Mouse (Mus musculus) lung, adult 18-20 months (tissue): ENCODE measurements around the gene Gng7.
"Not testable (repeated sequence)": the region's sequence is repeated elsewhere in the genome, so short reads cannot be mapped to it uniquely, and the experiment has no call there.

Experiments used
- DNase-seq, 2 experiments: peaks; one replicate each; pipeline ENCODE4 v3.0.0; 2022; ENCODE audit warnings: mixed read lengths in 2 of 2

The Gng7 gene

GRCm38 (mm10) chr10:80994621-80995020 is 20.1 kb downstream of the Gng7 start:
- DNase-seq = no peak

- no peak for DNase-seq
Observed at GRCm38 (mm10) chr10:80993276-80993675, 21.5 kb downstream of the Gng7 start.

DNA sequence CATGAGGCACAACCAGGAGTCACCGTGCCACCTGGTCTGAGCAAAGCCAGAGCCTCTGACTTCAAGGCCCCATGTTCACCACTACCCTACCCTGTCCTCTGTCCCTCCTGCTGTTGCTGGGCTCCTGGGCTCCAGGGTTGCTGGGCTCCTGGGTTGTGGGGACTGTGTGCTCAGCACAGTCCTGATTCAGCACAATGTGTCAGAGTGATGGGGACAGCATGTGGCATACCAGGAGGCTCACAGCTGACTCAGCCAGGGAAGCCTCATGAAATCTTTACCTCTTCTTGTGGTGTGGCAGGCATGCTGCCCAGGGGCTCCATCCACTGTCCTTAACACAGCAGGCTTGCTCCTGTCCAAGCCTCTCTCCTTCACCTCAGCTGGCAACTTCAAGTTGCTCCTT is 22.8 kb downstream of the Gng7 start:
- DNase-seq = no peak

DNA sequence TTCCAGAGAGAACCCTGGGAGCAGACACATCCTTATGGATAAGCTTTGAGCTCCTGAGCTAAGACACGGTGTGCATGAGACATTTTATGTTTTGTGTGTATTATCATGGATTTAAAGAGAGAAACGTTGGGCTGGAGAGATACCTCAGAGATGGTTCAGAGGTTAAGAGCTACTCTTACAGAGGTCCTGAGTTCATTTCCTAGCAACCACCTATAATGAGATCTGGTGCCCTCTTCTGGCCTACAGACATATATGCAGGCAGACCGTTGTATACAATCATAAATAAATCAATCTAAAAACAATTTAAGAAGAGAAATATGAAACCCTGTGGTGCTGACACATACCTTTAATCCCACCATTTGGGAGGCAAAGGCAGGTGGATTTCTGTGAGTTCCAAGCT is 23.7 kb downstream of the Gng7 start:
- no peak for DNase-seq

DNA sequence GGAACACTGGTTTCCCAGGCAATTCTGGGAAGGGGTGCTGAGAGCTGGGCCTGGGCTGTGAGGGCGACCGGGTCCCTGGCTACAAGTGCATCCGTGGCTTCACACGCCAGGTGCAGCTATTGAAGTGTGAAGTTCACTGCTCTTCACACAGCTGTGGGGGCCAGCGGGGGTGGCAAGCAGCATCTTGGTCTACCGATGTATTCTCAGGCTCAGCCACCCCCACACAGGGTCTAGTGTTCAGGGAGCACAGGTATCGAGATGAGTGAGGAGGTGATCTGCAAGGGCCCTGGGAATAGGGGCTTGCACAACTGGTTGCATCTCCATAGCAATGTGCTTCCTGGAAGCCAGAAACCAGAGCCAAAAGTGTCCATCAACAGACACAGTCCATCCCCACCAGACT is 24.3 kb downstream of the Gng7 start:
- DNase-seq = no peak

DNA sequence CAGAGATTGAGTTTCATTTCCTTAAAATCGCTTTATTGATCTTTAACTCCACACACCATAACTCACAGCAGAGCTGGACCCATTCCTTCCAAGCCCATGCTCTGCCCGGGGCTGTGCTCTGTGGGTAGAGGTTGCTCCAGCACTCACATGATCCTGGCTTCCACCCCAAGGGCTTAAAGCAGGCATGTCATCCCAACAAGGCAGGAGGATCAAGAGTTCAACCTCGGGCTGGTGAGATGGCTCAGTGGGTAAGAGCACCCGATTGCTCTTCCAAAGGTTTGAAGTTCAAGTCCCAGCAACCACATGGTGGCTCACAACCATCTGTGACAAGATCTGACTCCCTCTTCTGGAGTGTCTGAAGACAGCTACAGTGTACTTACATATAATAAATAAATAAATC is 24.9 kb downstream of the Gng7 start:
- not testable (repeated sequence) for DNase-seq

DNA sequence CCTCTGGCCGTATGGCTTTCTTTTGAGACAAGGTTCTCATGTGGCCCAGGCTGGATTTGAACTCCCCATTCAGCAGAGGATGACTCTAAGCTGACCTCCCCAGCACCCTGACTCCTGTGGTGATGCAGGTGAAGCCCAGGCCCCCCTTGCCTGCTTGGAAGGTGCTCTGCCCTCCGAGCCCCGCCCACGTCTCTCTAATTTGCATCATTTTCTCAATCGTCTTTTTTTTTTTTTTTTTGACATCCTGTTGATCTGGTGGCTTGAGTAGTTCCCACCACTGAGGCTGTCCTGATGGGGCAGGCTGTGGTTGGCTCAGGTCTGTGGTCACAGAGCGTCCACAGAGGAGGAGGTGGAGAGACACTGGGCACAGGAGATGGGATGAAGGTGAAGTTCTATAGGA is 25.3 kb downstream of the Gng7 start:
- DNase-seq = no peak

DNA sequence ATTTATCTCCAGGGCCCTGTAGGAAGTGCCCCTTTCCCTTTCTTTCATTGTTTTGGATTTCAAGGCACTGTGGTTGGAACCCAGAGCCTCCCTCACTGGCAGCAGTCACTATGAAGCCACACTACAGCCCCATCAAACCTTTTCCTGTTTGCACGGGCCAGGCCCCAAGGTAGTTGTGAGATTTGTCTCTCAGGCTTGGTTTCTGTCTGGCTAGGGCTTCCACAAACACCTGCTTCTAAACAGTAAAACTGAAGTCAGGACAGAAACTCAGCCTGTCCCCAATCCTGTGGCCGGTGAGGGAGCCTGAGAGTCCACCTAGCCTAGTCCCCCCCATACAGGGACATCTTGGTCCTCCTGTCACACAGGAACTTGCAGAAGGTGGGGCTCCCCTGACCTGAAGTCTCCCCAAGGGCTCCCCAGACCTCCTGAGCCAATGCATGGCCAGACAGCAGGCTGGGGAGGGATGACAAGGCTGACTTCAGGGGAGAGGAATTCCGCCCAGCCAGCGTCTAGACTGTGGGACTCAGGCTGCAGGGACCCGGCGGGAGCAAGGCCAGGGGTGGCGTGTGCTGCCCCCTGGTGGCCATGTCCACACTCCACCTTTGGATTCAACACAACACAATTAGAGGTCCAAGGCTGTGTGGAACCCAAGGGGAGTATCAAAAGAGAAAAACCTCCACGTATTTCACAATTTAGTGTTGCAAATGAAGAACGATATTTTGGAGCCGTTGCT is 26.9 kb downstream of the Gng7 start:
- peak; percentile 88 to 90 for DNase-seq

DNA sequence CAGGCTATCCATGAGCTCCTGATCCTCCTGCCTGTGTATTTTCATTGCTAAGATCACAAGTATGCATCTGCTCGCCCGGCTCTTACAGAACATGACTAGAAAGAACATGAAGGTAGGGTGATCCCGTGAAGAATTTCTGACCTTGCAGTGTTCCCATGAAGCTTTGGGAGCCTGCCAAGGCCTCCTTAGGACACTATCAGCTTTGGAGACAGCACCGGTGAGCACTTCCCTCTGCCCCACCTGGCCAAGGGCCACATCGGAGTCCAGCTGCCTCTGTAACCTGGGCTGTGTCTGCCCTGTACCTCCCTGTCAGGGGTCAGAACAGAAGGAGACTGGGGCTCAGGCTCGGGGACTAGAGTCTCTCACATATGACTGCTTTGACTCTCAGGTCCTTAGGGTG is 28.0 kb downstream of the Gng7 start:
- DNase-seq = peak; percentile 51 to 74

GRCm38 (mm10) chr10:80985970-80986701 is 28.6 kb downstream of the Gng7 start:
- peak in 1 of 2 experiments; percentile 52 for DNase-seq

- peak; percentile 85 to 89 for DNase-seq
Observed at GRCm38 (mm10) chr10:80985241-80985969, 29.3 kb downstream of the Gng7 start.

DNA sequence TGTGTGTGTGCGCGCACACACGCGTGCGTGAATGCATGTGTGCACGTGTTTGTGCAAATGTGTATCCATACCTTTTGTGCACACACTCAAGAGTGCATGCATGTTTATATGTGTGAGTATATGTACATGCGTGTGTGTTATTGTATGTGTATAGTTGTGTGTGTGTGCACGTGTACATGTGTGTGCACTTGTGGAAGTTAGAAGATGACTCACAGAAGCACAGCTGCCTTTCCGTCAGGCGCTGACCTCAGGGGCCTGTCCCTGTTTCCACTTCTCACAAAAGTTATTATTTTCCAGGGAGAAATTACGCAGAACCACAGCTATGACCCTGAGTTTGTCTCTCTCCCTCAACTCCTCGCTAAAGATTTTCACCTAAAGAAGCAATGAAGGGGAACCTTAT is 30.5 kb downstream of the Gng7 start:
- DNase-seq = no peak

GRCm38 (mm10) chr10:80982381-80982780 is 32.4 kb downstream of the Gng7 start:
- DNase-seq = no peak

DNA sequence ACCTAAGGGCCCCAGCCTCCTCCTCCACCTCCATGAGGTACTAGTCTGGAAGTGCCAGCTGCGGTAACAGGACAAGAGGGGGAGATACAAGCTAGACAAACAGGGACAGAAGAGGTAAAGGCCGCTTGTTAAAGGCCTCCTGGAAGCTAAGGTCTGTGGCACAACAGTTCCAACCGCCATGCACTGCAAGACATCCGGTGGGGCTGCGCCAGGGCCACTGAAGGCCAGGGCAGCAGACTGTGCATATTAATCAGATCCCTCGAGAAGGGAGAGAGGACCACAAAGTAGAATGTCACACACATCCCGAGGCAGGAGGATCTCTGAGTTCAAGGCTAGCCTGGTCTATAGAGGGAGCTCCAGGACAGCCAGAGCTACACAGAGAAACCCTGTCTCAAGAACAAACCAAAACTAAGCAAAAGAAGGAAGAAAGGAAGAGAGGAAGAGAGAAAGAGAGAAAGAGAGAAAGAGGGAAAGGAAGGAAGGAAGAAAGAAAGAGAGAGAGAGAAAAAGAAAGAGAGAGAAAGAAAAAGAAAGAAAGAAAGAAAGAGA is 33.1 kb downstream of the Gng7 start:
- no peak for DNase-seq

DNA sequence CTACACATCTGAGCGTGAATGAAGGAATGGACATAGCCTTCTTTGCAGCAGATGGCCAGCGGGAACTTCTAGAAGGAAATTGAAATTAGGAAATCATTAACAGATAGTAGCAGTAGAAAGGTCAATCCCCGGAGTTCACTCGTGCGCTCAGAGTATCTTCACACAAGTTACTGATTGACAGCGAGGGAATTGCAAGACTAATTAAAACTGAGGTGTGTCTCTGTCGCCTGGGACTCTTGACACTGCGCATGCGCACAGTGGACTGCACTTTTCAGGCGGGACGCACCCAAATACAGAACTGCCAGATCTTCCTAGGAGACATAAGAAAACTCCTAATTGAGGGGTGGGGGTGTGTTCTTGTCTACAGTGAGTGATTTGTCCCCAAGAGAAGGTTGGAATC is 39.3 kb downstream of the Gng7 start:
- no peak for DNase-seq

DNA sequence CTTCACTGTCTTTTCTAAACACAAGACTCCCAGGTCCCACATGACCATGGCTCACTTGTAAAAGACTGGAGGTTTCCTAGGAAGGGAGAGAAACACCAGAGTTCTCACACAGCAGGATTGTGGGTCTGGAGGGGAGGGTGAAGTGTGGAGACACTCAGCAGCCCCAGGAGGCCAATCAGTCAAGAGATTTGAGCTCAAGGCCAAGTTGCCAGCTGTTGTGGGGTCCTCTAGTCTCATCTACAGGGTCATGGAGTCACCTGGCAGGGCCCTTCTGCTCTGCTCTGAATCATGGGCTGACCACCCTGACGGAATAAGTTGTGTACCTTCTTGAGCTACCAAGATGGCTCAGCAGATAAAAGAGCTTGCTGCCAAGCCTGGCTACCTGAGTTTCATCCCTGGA is 41.0 kb downstream of the Gng7 start:
- no peak for DNase-seq

GRCm38 (mm10) chr10:80972071-80972987 is 42.4 kb downstream of the Gng7 start:
- peak; percentile 59 to 60 for DNase-seq

DNA sequence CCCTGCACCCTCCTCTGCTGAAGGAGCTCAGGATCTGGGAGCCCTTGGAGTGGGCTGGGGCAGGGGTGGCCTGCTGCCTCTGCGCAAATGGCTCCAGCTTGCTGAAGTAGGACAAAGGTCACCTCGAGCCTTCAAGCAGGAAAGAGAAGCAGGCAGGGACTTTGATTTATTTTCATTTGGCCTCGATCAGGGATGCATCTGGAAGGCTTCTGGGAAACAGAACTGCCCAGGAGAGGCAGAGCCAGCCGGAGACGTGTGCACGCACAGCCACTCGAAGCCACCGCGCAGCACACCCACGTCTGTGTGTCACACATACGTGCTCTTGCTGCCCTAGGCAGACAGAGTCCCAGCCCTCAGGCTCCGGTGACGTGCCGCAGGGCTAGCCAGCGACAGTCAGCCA is 43.2 kb downstream of the Gng7 start:
- peak in 1 of 2 experiments; percentile 54 for DNase-seq

GRCm38 (mm10) chr10:80970159-80970558 is 44.6 kb downstream of the Gng7 start:
- no peak for DNase-seq

DNA sequence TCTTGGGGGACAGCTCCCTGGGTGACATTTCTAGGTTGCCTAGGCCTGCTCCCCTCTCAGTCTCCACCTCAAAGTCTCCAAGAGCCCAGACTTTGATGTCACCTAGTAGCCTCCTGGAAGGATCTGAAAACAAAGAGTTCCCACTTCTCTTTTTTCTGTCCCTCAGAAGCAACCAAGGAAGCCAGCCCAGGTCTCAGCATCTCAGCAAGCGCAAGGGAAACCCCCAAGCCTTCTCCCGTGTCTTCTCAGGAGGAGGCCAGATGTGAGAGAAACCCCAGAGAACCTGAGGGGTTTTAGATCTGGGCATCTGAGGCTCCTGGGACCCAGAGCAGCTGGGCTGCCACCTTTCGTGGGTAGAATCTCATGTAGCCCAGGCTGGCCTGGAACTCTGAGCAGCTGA is 45.4 kb downstream of the Gng7 start:
- DNase-seq = no peak

DNA sequence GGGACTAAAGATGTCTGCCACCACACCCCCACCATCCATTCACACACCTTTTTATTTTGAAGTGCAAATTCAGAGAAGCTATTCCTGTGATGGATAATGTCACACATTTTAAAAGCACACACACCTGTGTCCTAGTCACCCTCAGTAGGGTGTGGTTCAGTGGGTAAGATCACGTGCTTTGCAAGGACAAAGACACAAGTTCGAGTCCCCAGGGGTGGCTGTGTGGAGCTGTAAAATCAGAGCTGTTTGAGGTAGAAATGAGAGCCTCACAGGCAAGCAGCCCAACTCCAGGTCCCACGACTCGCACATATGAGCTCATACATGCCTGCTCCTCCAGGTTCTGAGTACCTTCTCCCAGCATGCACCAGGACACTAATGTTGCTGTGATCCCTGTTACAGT is 46.6 kb downstream of the Gng7 start:
- DNase-seq = no peak

DNA sequence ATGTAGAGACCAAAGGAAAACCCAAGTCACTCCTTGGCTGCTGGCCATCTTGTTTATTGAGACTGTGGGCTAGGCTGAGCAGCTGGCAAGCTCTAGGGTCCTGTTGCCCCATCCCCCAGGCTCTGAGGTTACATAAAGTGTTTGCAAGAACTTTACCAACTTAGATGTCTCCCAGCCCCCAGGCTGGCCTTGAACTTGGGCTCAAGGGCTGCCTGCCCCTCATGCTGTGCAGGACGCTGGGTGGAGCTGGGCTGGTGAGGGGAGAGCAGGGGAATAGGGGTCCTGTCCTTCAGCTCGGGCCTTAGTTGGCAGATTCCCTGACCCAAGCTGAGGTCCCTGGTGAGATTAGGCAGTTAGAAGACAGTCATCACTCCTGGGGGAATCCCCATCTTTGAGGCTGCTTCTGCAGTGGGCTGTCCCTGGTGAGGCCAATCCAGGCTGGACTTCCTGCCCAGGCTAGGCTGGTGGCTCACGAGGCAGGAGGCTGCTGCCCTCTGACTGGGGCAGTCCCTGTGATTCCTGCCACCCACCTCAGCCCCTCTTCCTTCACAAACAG is 47.6 kb downstream of the Gng7 start:
- DNase-seq = no peak
